Mouse (Mus musculus): Measurements from ENCODE around the gene Psmc1. TPM values are rescaled to one million over a fixed set of nuclear protein-coding genes. Genes with fewer than 3 reads are reported as not detected.

Gene Psmc1
- polyA plus RNA-seq, 1 experiment from 2014 or later, result 417 TPM

DNA sequence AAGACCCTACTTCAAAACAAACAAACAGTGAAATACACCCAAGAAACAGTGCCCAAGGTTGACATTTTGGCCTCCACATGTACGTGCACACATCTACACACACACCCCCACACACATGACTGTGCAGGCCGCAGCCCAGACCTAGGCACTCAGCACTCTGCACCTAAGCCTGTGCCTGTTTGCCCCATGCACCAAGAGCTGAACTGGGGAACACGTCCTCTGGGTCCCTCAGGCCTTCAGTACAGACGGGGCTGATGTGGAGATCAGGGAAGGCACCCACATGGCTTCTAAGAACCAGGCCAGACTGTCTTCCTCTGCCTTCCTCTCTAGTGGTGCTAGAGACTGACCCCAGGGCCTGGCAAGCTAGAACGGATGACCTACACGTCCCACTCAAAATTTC is 18.6 kb downstream of the Psmc1 start:
- no peaks in the 10 kb centered on the region for H3K9me3 ChIP-seq (replicated peaks)
- no peaks in the 10 kb centered on the region for H3K4me1 ChIP-seq
- H3K4me3 ChIP-seq, result no peak overlapping the region
- no peak overlapping the region for H3K27ac ChIP-seq (replicated peaks)
- DNase-seq (ENCODE audit: low spot score), result no peak
- no peaks in the 10 kb centered on the region for H3K27me3 ChIP-seq (ENCODE audit: low read depth, poor library complexity, severe bottlenecking)
- peaks cover 95% of the 10 kb centered on the region for H3K36me3 ChIP-seq
- whole genome bisulfite sequencing, result 87% methylated on average over 6 of the region's 6 CpGs

- 91% methylated on average over 8 of the region's 8 CpGs for WGBS
- no peaks in the 10 kb centered on the region for H3K9me3 ChIP-seq (replicated peaks)
- no peaks in the 10 kb centered on the region for H3K4me1 ChIP-seq
- DNase-seq (ENCODE audit: low spot score), result no peak
- no peak overlapping the region for H3K4me3 ChIP-seq
- H3K36me3 ChIP-seq, result peaks cover 95% of the 10 kb centered on the region
- H3K27ac ChIP-seq (replicated peaks), result no peak overlapping the region
- no peaks in the 10 kb centered on the region for H3K27me3 ChIP-seq (ENCODE audit: low read depth, poor library complexity, severe bottlenecking)
These were observed 19.0 kb downstream of the Psmc1 start for GRCm38 (mm10) chr12:100128961-100129360.

GRCm38 (mm10) chr12:100131167-100131566 is 21.2 kb downstream of the Psmc1 start:
- Histone ChIP-seq H3K27me3 (ENCODE audit: low read depth, poor library complexity, severe bottlenecking) (no peaks in the 10 kb centered on the region), H3K4me1 (no peaks in the 10 kb centered on the region), H3K9me3 (replicated peaks) (no peaks in the 10 kb centered on the region), H3K4me3 (no peak overlapping the region), H3K27ac (replicated peaks) (no peak overlapping the region), H3K36me3 (peaks cover 93% of the 10 kb centered on the region)
- DNase-seq (ENCODE audit: low spot score), result no peak
- 93% methylated on average over 9 of the region's 9 CpGs for WGBS

- Histone ChIP-seq H3K36me3 (peaks cover 93% of the 10 kb centered on the region), H3K4me3 (no peak overlapping the region), H3K27ac (replicated peaks) (no peak overlapping the region), H3K4me1 (no peaks in the 10 kb centered on the region), H3K27me3 (ENCODE audit: low read depth, poor library complexity, severe bottlenecking) (no peaks in the 10 kb centered on the region), H3K9me3 (replicated peaks) (no peaks in the 10 kb centered on the region)
- WGBS, result 53% methylated on average over 8 of the region's 8 CpGs
- DNase-seq (ENCODE audit: low spot score), result peak; percentile 63
These were observed 21.7 kb downstream of the Psmc1 start for GRCm38 (mm10) chr12:100131655-100132054.

GRCm38 (mm10) chr12:100134395-100134936 is 24.5 kb downstream of the Psmc1 start:
- H3K4me3 ChIP-seq, result no peak overlapping the region
- 85% methylated on average over 11 of the region's 11 CpGs for WGBS
- no peaks in the 10 kb centered on the region for H3K9me3 ChIP-seq (replicated peaks)
- no peak for DNase-seq (ENCODE audit: low spot score)
- H3K27me3 ChIP-seq (ENCODE audit: low read depth, poor library complexity, severe bottlenecking), result no peaks in the 10 kb centered on the region
- no peaks in the 10 kb centered on the region for H3K4me1 ChIP-seq
- no peak overlapping the region for H3K27ac ChIP-seq (replicated peaks)
- peaks cover 95% of the 10 kb centered on the region for H3K36me3 ChIP-seq

GRCm38 (mm10) chr12:100135117-100135516 is 25.2 kb downstream of the Psmc1 start:
- no peak overlapping the region for H3K4me3 ChIP-seq
- 87% methylated on average over 3 of the region's 3 CpGs for WGBS
- H3K4me1 ChIP-seq, result no peaks in the 10 kb centered on the region
- peaks cover 95% of the 10 kb centered on the region for H3K36me3 ChIP-seq
- H3K27ac ChIP-seq (replicated peaks), result no peak overlapping the region
- no peaks in the 10 kb centered on the region for H3K9me3 ChIP-seq (replicated peaks)
- no peak for DNase-seq (ENCODE audit: low spot score)
- H3K27me3 ChIP-seq (ENCODE audit: low read depth, poor library complexity, severe bottlenecking), result no peaks in the 10 kb centered on the region

DNA sequence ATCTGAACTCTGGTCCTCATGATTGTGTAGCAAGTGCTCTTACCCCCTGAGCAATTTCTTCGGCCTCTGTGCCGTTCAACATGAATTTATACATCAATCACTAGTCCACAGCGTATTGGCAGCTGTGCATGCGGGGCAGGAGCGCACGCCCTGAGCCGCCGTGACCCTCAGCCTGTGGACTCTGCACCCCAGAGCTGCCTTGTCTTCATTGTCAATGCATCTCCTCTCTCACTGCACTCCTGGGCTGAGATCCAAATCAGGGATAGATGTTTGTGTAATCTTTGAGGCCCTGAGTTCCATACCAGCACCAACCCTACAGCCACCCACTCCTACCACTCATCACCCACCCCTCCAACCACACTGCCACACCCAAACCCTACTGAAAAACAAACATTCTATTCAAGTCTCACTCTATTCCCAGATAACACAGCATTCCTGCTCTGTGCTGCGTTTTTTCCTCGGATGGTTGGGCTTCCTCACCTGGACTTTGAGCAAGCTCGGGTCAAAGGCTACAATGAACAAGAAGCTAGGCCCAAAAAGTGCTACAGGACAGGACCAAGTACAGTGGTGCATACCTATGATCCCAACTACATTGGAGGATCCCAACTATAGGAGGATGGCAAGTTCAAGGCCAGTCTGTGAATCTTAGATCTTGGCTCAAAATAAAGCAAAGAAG is 33.0 kb downstream of the Psmc1 start:
- no peak overlapping the region for H3K27ac ChIP-seq (replicated peaks)
- no peak for DNase-seq (ENCODE audit: low spot score)
- H3K4me3 ChIP-seq, result no peak overlapping the region
- H3K9me3 ChIP-seq (replicated peaks), result no peaks in the 10 kb centered on the region
- no peaks in the 10 kb centered on the region for H3K4me1 ChIP-seq
- 94% methylated on average over 11 of the region's 11 CpGs for WGBS
- no peaks in the 10 kb centered on the region for H3K27me3 ChIP-seq (ENCODE audit: low read depth, poor library complexity, severe bottlenecking)
- H3K36me3 ChIP-seq, result peaks cover 99% of the 10 kb centered on the region

DNA sequence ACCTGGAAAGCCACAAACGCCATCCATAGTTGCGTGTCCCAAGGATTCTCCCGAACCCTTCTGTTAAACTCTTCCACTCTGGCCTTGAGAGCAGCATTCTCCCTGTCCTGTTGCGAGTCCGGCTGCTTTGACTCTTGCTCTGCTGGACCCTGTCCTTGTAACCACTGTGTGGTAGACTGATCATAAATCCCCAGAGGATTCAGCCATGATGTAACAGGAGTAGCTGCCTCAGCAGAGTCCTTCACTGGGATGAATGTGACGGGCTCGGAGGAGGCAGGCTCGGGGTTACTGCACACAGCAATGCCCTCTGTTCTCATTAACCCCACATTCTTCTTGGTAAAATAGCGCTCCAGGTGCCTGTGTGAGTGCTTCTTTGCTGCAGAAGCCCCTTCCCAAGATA is 33.8 kb downstream of the Psmc1 start:
- no peak overlapping the region for H3K27ac ChIP-seq (replicated peaks)
- H3K4me1 ChIP-seq, result no peaks in the 10 kb centered on the region
- H3K27me3 ChIP-seq (ENCODE audit: low read depth, poor library complexity, severe bottlenecking), result no peaks in the 10 kb centered on the region
- 95% methylated on average over 9 of the region's 9 CpGs for WGBS
- H3K4me3 ChIP-seq, result no peak overlapping the region
- DNase-seq (ENCODE audit: low spot score), result no peak
- H3K36me3 ChIP-seq, result peaks cover 98% of the 10 kb centered on the region
- no peaks in the 10 kb centered on the region for H3K9me3 ChIP-seq (replicated peaks)

GRCm38 (mm10) chr12:100144269-100144668 is 34.3 kb downstream of the Psmc1 start:
- 92% methylated on average over 5 of the region's 5 CpGs for WGBS
- Histone ChIP-seq H3K9me3 (replicated peaks) (no peaks in the 10 kb centered on the region), H3K4me1 (no peaks in the 10 kb centered on the region), H3K36me3 (peaks cover 98% of the 10 kb centered on the region), H3K27me3 (ENCODE audit: low read depth, poor library complexity, severe bottlenecking) (no peaks in the 10 kb centered on the region), H3K27ac (replicated peaks) (no peak overlapping the region), H3K4me3 (no peak overlapping the region)
- DNase-seq (ENCODE audit: low spot score), result no peak

DNA sequence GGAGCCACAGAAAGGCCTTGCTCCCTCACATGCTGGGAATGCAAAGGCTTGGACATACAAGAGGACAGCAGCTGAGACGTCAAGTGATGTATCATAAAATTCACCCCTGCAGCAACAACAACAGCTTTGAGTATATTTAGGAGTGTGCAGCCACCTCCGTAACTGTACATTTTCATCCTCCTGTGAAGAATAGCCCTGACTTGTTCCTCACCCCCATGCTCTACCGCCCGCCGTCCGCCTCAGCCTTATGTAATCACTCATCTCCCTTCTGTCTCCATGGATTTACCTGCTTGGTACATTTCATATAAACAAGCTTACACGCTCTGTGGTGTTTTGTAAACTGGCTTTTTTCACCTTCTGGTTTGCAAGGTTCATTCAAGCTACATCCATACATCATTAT is 42.5 kb downstream of the Psmc1 start:
- Histone ChIP-seq H3K27me3 (ENCODE audit: low read depth, poor library complexity, severe bottlenecking) (no peaks in the 10 kb centered on the region), H3K27ac (replicated peaks) (no peak overlapping the region), H3K9me3 (replicated peaks) (no peaks in the 10 kb centered on the region), H3K4me3 (no peak overlapping the region), H3K4me1 (no peaks in the 10 kb centered on the region), H3K36me3 (peaks cover 39% of the 10 kb centered on the region)
- 94% methylated on average over 7 of the region's 7 CpGs for WGBS
- DNase-seq (ENCODE audit: low spot score), result no peak

GRCm38 (mm10) chr12:100159261-100159975 is 49.5 kb downstream of the Psmc1 start, which contains the start of gene Nrde2:
Gene Nrde2 (minus strand): TSS chr12:100159653.
- H3K27ac ChIP-seq (replicated peaks), result peak within 1 kb of the TSS; percentile 93
- WGBS, result under 1% methylated on average over 26 of the region's 26 CpGs

DNA sequence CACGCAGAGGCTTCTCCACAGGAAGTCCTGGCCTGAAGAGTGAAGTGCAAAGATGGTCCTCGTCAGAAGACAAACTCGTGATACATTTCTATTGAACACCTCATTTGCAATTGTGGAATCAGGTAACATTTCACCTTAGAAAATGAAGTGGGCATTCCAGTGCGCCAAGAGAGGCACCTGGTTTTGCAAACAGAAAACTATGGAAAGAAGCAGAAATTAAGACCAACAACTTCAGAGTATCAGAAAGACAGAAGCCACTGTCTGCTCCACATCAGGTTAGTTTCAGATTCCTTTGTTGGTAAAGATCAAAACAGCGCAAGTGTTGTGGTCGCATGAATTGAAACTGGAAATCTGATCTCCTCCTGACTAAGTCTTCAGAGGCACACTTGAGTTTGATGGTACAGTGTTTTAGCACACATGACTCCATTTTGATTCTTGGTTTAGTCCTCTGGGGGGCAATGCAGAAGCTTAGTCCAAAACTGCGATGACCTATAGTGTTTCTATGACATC is 55.1 kb downstream of the Psmc1 start:
- H3K27me3 ChIP-seq (ENCODE audit: low read depth, poor library complexity, severe bottlenecking), result no peaks in the 10 kb centered on the region
- H3K4me3 ChIP-seq, result no peak overlapping the region
- peaks cover 17% of the 10 kb centered on the region for H3K4me1 ChIP-seq
- H3K9me3 ChIP-seq (replicated peaks), result no peaks in the 10 kb centered on the region
- H3K36me3 ChIP-seq, result no peaks in the 10 kb centered on the region
- 82% methylated on average over 7 of the region's 7 CpGs for WGBS
- no peak overlapping the region for H3K27ac ChIP-seq (replicated peaks)
- DNase-seq (ENCODE audit: low spot score), result no peak

More at GRCm38 (mm10) chr12:100159261-100159975, 49.5 kb downstream of the Psmc1 start, which contains the start of gene Nrde2:
- peaks cover 3% of the 10 kb centered on the region; the same call in 1 of the 2 replicates for H3K36me3 ChIP-seq
- H3K4me3 ChIP-seq, result peak within 1 kb of the TSS; percentile 61
- no peaks in the 10 kb centered on the region for H3K27me3 ChIP-seq (ENCODE audit: low read depth, poor library complexity, severe bottlenecking)
- no peaks in the 10 kb centered on the region for H3K9me3 ChIP-seq (replicated peaks)
- peaks cover 9% of the 10 kb centered on the region for H3K4me1 ChIP-seq
- DNase-seq (ENCODE audit: low spot score), result peak; percentile 91

DNA sequence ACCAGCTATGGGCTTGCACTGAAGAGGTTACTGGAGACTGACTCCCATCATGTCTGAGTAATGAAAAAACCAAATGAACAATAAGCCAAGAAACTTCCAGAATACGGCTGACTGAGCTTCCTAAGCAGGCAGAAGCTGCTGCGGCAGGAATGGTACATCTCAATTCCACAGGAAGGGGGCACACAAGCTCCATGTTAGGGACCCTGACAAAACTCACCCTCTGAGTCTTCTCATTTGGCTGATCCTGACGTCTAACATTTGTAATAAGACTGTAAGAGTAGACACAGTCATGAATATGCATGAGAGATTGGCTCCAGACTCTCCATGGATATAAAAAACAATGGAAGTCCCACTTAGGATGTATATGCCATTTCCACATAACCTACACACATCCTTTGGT is 56.2 kb downstream of the Psmc1 start:
- Histone ChIP-seq H3K4me1 (peaks cover 17% of the 10 kb centered on the region), H3K27me3 (ENCODE audit: low read depth, poor library complexity, severe bottlenecking) (no peaks in the 10 kb centered on the region), H3K27ac (replicated peaks) (no peak overlapping the region), H3K9me3 (replicated peaks) (no peaks in the 10 kb centered on the region), H3K4me3 (no peak overlapping the region), H3K36me3 (no peaks in the 10 kb centered on the region)
- WGBS, result 26% methylated on average over 3 of the region's 3 CpGs
- DNase-seq (ENCODE audit: low spot score), result peak; percentile 50

Measured in midbrain, embryonic 10.5 days (tissue).